Mouse (Mus musculus) midbrain, embryonic 15.5 days (tissue): ENCODE results near the gene Tsc2. TPM values are rescaled to one million over a fixed set of nuclear protein-coding genes. Genes with fewer than 3 reads are reported as not detected.

ENCODE experiments used
- ATAC-seq: fragments of 200-750 bp; cut with Nextera tagmentation; replicated peaks from 2 replicates; pipeline ENCODE4 v1.8.0; 2017; ENCODE audit warnings: moderate TSS enrichment
- H3K27ac ChIP-seq: fragments of 300-500 bp; sonication (generic); 2 replicates; pipeline ENCODE4 v1.5.1; 2015; ENCODE audit warnings: mild to moderate bottlenecking, inconsistent platforms
- H3K27me3 ChIP-seq: fragments of 300-500 bp; sonication (generic); replicated peaks from 2 replicates; pipeline ENCODE4 v1.6.1; 2015; ENCODE audit warnings: inconsistent platforms
- H3K36me3 ChIP-seq: fragments of 300-500 bp; sonication (generic); replicated peaks from 2 replicates; pipeline ENCODE4 v1.6.1; 2015; ENCODE audit warnings: inconsistent platforms
- H3K4me1 ChIP-seq: fragments of 300-500 bp; sonication (generic); 2 replicates; pipeline ENCODE4 v1.6.1; 2015; ENCODE audit warnings: inconsistent platforms
- H3K4me2 ChIP-seq: fragments of 300-500 bp; sonication (generic); 2 replicates; pipeline ENCODE4 v1.6.1; 2015; ENCODE audit warnings: inconsistent platforms, mild to moderate bottlenecking, moderate library complexity
- H3K4me3 ChIP-seq: fragments of 300-500 bp; sonication (generic); 2 replicates; pipeline ENCODE4 v1.5.1; 2015; ENCODE audit warnings: mild to moderate bottlenecking, inconsistent platforms
- H3K9ac ChIP-seq: fragments of 300-500 bp; sonication (generic); 2 replicates; pipeline ENCODE4 v1.6.1; 2015; ENCODE audit warnings: mild to moderate bottlenecking, inconsistent platforms
- H3K9me3 ChIP-seq: fragments of 300-500 bp; sonication (generic); 2 replicates; pipeline ENCODE4 v1.6.1; 2016; ENCODE audit warnings: inconsistent platforms
- WGBS: fragments of 180-500 bp; shearing (Covaris S2); methylation state at CpG from one replicate; pipeline ENCODE4 v1.1.7; 2015; ENCODE audit warnings: mixed read lengths; 5-methylcytosine and 5-hydroxymethylcytosine counted together
- polyA plus RNA-seq: library from polyadenylated mRNA; unstranded; fragments of >200 nt; fragmentation: Nextera tagmentation; extraction: Ambion mirVana; gene quantifications from 2 replicates; pipeline ENCODE4 v1.2.1, GENCODE M21; 2015

The Tsc2 gene
- polyA plus RNA-seq, 1 experiment from 2014 or later: 89.6 TPM

GRCm38 (mm10) chr17:24633831-24634230, 1.4 kb upstream of the Tsc2 start:
- Histone ChIP-seq H3K4me3 (no peak overlapping the region), H3K36me3 (peaks cover 12% of the 10 kb centered on the region; the same call in 1 of the 2 replicates), H3K27me3 (no peaks in the 10 kb centered on the region), H3K9ac (no peak overlapping the region), H3K4me1 (peaks cover 14% of the 10 kb centered on the region), H3K27ac (no peak overlapping the region), H3K4me2 (no peak overlapping the region), H3K9me3 (no peaks in the 10 kb centered on the region)
- WGBS: 95% methylated on average over 11 of the region's 11 CpGs
- no peak for ATAC-seq

DNA sequence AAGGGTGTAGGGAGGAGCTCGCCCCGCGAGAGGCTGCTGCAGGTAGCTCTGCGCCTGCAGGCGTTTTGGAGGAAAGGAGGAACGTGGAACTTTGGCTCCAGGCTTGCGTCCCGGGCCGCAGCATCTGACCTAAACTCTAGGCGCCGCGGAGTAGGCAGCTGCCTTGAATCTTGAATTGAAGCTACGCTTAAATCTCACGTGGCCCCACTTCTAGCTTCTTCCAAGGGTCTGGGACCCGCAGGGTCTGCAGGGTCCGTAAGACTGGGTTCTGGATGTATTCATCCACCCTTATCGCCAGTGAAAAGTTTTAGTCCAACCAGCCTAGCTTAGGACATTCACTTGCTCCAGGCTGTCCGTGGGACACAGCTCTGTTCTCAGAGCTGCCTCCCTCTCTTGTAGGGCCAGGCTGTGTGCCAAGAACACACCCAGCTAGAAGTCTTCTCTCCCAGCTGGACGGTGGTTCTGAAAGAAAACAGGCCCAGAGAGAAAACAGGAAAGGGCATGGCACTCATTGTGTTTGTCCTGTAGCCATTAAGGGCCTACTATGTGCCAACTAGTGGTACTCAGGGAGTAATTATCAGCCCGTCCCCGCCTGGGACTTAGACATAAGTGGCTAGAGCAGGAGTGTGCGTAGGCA, 501 bp upstream of the Tsc2 start:
- peak overlapping the region; percentile 77 for H3K4me2 ChIP-seq
- peak; percentile 38; the same call in 1 of the 2 replicates for ATAC-seq
- no peaks in the 10 kb centered on the region for H3K9me3 ChIP-seq
- peak overlapping the region; percentile 67 for H3K27ac ChIP-seq
- H3K4me1 ChIP-seq: peaks cover 14% of the 10 kb centered on the region
- WGBS: 11% methylated on average over 22 of the region's 22 CpGs
- H3K27me3 ChIP-seq: no peaks in the 10 kb centered on the region
- H3K4me3 ChIP-seq: peak overlapping the region; percentile 65
- H3K36me3 ChIP-seq: peaks cover 16% of the 10 kb centered on the region
- peak overlapping the region; percentile 62 for H3K9ac ChIP-seq

DNA sequence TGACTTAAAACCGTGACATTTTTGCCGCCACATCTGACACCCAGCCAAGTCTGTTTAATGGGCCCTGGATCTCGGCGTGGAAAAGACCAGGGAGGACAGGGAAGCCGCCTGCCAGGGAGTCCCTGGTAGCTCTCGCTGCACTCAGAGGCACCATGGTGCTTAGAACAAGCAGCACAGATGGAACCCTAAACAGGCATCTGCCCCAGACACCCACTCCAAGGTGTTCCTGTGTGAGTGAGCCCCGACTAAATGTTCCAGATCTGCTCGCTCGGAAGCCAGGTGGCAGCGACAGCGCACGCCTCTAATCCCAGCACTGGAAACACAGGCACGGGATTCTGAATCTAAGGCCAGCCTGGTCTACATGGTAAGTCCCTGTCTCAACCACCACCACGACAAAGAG, 2.4 kb downstream of the Tsc2 start:
- Histone ChIP-seq H3K4me3 (no peak overlapping the region), H3K27ac (no peak overlapping the region), H3K9me3 (no peaks in the 10 kb centered on the region), H3K4me2 (no peak overlapping the region), H3K4me1 (peaks cover 14% of the 10 kb centered on the region), H3K36me3 (peaks cover 41% of the 10 kb centered on the region), H3K27me3 (no peaks in the 10 kb centered on the region), H3K9ac (no peak overlapping the region)
- 89% methylated on average over 14 of the region's 14 CpGs for WGBS
- no peak for ATAC-seq

DNA sequence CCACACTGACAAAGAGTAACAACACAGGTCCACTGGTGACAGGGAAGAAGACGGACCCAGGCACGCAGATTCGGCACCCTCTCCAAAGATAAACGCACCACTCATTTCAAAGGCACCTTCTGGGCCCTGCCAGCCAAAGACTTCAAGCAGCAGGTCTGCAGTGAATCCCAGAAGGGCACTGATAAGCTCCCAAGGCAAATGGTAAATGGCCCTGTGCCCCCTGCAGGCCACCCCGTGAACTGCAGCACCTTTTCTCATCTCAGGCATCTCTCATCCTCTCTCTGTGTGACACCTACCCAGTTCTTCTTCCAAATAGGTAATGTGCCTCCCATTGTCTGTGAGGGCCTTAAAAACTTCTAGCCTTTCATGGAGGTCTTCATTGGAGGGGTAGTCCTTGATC, 3.8 kb downstream of the Tsc2 start:
- H3K27me3 ChIP-seq: no peaks in the 10 kb centered on the region
- H3K36me3 ChIP-seq: peaks cover 53% of the 10 kb centered on the region
- no peak for ATAC-seq

DNA sequence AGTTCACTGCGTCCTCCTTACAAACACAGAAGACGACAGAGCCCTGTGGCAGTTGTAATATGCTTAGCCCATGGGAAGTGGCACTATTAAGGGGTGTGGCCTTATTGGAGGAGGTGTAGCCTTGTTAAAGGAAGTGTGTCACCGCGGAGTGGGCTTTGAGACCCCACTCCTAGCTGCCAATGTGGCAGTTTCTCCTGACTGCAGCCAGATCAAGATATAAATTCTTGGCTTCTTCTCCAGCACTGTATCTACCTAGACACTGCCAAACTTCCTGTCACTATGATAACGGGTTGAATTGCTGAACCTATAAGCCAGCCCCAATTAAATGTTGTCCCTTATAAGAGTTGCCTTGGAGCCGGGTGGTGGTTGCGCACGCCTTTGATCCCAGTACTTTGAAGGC, 7.0 kb downstream of the Tsc2 start:
- no peak overlapping the region for H3K4me3 ChIP-seq
- H3K4me2 ChIP-seq: no peak overlapping the region
- H3K36me3 ChIP-seq: peaks cover 77% of the 10 kb centered on the region
- no peaks in the 10 kb centered on the region for H3K27me3 ChIP-seq
- WGBS: 94% methylated on average over 8 of the region's 8 CpGs
- no peak overlapping the region for H3K27ac ChIP-seq
- H3K4me1 ChIP-seq: no peaks in the 10 kb centered on the region
- no peak overlapping the region for H3K9ac ChIP-seq
- no peaks in the 10 kb centered on the region for H3K9me3 ChIP-seq
- ATAC-seq: no peak

More for the DNA sequence above, 3.8 kb downstream of the Tsc2 start:
- H3K4me3 ChIP-seq: no peak overlapping the region
- H3K4me2 ChIP-seq: no peak overlapping the region
- no peak overlapping the region for H3K27ac ChIP-seq
- peaks cover 14% of the 10 kb centered on the region for H3K4me1 ChIP-seq
- H3K9me3 ChIP-seq: no peaks in the 10 kb centered on the region
- WGBS: 52% methylated on average over 5 of the region's 5 CpGs
- H3K9ac ChIP-seq: no peak overlapping the region

DNA sequence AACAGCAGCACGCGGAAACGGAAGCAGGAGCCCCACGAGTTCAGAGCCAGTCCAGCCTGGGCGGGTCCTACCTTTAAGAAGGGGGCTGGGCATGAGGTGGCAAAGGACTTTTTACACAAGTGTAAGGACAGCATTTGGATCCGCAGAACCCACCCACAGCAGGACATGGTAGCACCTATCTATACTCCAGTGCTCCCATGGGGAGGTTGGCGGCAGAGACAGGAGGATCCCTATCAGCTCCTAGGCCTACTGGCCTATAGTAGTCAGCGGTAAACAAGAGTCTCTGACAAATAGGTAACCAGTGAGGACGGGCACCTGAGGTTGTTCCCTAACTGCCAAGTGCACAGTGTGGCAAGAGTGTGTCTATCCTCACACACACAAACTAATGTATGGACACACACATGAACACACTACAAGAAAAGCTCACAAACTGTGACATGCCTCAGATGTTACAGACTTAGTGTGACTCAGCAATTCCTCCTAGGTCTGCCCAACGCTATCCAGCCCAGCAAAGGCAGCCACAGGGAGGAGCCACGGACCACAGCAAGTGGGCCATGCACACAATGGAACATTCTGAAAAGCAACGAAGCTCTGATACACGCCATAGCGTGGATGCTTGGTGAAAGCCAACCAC, 14.8 kb downstream of the Tsc2 start:
- Histone ChIP-seq H3K9me3 (no peaks in the 10 kb centered on the region), H3K27ac (no peak overlapping the region), H3K4me1 (no peaks in the 10 kb centered on the region), H3K27me3 (no peaks in the 10 kb centered on the region), H3K4me3 (no peak overlapping the region), H3K9ac (no peak overlapping the region), H3K36me3 (peaks cover 89% of the 10 kb centered on the region), H3K4me2 (no peak overlapping the region)
- ATAC-seq: no peak
- WGBS: 87% methylated on average over 14 of the region's 14 CpGs

- Histone ChIP-seq H3K36me3 (peaks cover 67% of the 10 kb centered on the region), H3K4me1 (no peaks in the 10 kb centered on the region), H3K4me3 (no peak overlapping the region), H3K9ac (no peak overlapping the region), H3K4me2 (no peak overlapping the region), H3K27me3 (no peaks in the 10 kb centered on the region), H3K27ac (no peak overlapping the region), H3K9me3 (no peaks in the 10 kb centered on the region)
- 92% methylated on average over 2 of the region's 2 CpGs for WGBS
- no peak for ATAC-seq
Observed at GRCm38 (mm10) chr17:24610711-24611110, 21.7 kb downstream of the Tsc2 start.

DNA sequence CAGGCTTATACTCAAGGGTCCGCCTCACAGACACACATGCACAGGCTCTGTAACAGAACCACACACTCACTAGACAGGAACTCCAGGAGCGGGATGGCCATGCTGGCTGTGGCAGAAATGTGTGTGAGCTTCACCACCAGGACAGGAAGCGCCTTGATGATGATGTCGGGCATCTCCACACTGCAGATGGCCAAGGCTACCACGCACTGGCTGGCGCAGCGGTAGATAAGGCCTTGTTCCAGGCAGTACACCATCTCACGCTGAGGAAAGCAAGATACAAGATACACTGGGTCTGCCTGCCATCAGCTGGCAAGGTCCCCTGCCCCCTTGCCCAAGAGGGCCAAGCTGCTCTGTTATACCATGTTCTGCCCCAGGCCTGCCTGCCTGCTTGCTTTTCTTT, 23.6 kb downstream of the Tsc2 start:
- no peak overlapping the region for H3K4me3 ChIP-seq
- H3K36me3 ChIP-seq: peaks cover 67% of the 10 kb centered on the region
- H3K4me2 ChIP-seq: no peak overlapping the region
- H3K27ac ChIP-seq: no peak overlapping the region
- no peak overlapping the region for H3K9ac ChIP-seq
- H3K9me3 ChIP-seq: no peaks in the 10 kb centered on the region
- WGBS: 97% methylated on average over 8 of the region's 8 CpGs
- ATAC-seq: no peak
- no peaks in the 10 kb centered on the region for H3K4me1 ChIP-seq
- H3K27me3 ChIP-seq: no peaks in the 10 kb centered on the region

GRCm38 (mm10) chr17:24608370-24608769, 24.1 kb downstream of the Tsc2 start:
- Histone ChIP-seq H3K27me3 (no peaks in the 10 kb centered on the region), H3K4me1 (no peaks in the 10 kb centered on the region), H3K36me3 (peaks cover 63% of the 10 kb centered on the region), H3K9ac (no peak overlapping the region), H3K27ac (no peak overlapping the region), H3K9me3 (no peaks in the 10 kb centered on the region), H3K4me3 (no peak overlapping the region), H3K4me2 (no peak overlapping the region)
- no peak for ATAC-seq
- WGBS: 91% methylated on average over 4 of the region's 4 CpGs

- no peak overlapping the region for H3K4me3 ChIP-seq
- H3K36me3 ChIP-seq: peaks cover 76% of the 10 kb centered on the region
- no peak overlapping the region for H3K4me2 ChIP-seq
- H3K27ac ChIP-seq: no peak overlapping the region
- no peaks in the 10 kb centered on the region for H3K27me3 ChIP-seq
- no peaks in the 10 kb centered on the region for H3K4me1 ChIP-seq
- no peak for ATAC-seq
- H3K9me3 ChIP-seq: no peaks in the 10 kb centered on the region
- no peak overlapping the region for H3K9ac ChIP-seq
- WGBS: 95% methylated on average over 3 of the region's 3 CpGs
Observed at GRCm38 (mm10) chr17:24604557-24604956, 27.9 kb downstream of the Tsc2 start.

- WGBS: 93% methylated on average over 8 of the region's 8 CpGs
- Histone ChIP-seq H3K9me3 (no peaks in the 10 kb centered on the region), H3K27me3 (no peaks in the 10 kb centered on the region), H3K27ac (no peak overlapping the region), H3K4me2 (no peak overlapping the region), H3K4me1 (no peaks in the 10 kb centered on the region), H3K4me3 (no peak overlapping the region), H3K9ac (no peak overlapping the region), H3K36me3 (peaks cover 80% of the 10 kb centered on the region)
- ATAC-seq: no peak
Observed at GRCm38 (mm10) chr17:24603961-24604360, 28.5 kb downstream of the Tsc2 start.

DNA sequence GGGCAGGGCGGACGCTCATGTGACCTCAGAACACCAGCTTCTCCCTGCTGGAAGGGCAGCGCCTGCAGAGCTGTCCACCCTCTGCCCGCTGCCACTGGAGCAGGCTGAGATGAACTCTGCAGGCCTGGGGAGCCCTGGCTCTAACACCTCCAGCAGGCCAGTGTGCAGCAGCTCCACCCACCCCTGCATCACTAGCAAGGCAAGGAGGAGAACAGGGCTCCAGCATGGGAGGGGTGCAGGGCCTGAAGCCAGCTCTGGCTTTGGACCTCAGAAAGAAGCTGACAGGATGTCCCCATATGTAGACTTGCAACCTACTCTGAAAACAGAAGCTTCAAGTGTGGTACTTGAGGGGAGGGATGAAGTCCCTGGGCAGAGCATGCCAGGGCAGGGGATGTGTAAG, 31.9 kb downstream of the Tsc2 start:
- Histone ChIP-seq H3K4me1 (no peaks in the 10 kb centered on the region), H3K9ac (no peak overlapping the region), H3K27ac (no peak overlapping the region), H3K9me3 (no peaks in the 10 kb centered on the region), H3K4me3 (no peak overlapping the region), H3K27me3 (no peaks in the 10 kb centered on the region), H3K36me3 (peaks cover 71% of the 10 kb centered on the region), H3K4me2 (no peak overlapping the region)
- WGBS: 90% methylated on average over 4 of the region's 4 CpGs
- ATAC-seq: no peak

DNA sequence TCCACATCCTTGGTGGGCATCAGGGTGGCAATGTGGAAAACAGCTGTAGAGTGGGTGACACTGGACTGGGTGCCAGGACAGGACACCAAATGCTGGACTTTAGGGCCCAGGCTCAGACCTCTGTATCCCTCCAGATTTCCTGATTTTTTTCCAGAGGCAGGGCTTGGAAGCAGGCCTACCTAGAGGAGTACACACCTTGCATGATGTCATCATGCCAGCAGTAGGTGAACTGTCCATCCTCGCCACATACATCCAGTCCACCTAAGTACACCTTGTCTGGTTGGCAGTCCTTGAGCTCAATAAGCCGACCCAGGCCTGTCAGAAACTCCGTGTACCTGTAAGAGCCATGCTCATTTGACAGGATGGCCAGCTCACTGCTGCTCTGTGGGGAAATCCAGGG, 34.4 kb downstream of the Tsc2 start:
- no peaks in the 10 kb centered on the region for H3K4me1 ChIP-seq
- ATAC-seq: no peak
- H3K9ac ChIP-seq: no peak overlapping the region
- 87% methylated on average over 3 of the region's 3 CpGs for WGBS
- H3K4me3 ChIP-seq: no peak overlapping the region
- H3K4me2 ChIP-seq: no peak overlapping the region
- no peaks in the 10 kb centered on the region for H3K9me3 ChIP-seq
- peaks cover 78% of the 10 kb centered on the region for H3K36me3 ChIP-seq
- H3K27me3 ChIP-seq: no peaks in the 10 kb centered on the region
- H3K27ac ChIP-seq: no peak overlapping the region
